Mouse (Mus musculus): ENCODE results near the gene Srd5a1. TPM values are rescaled to one million over a fixed set of nuclear protein-coding genes. Genes with fewer than 3 reads are reported as not detected.

The Srd5a1 gene
- total and polyA plus RNA-seq, 3 experiments, result 7.7 to 10.5 TPM; not detected in 1

DNA sequence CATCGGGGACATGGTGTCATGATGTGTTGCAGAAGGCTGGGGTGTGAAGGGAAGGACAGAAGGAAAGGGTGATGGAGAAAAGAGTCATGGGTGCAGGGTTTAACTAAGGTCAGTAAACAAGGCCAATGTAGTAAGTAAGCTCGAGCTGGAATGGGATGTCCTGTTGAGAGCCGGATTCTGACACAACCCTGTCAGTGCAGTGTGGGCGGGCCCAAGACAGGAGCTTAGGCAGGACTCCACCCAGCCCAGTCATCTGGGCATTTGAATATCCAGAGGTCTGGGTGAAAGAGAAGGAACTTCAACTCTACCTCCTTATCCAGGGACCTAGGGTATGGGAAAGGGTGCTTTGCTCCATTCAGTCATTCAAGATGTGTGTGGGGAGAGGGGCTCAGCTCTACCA, 72.9 kb downstream of the Srd5a1 start:
- Histone ChIP-seq H3K4me1 (ENCODE audit: control insufficient read depth in 1 of 2, insufficient read depth in 2 of 2, low read length in 2 of 2) (peaks cover 0 to 11% of the 10 kb centered on the region in 2 experiments; a peak in 2 of 4 replicates), H3K27me3 (ENCODE audit: control insufficient read depth in 1 of 2, insufficient read depth in 2 of 2, low read length in 2 of 2) (no peaks in the 10 kb centered on the region), H3K36me3 (ENCODE audit: control insufficient read depth in 1 of 2, insufficient read depth in 2 of 2, low read length in 2 of 2) (peaks cover 0 to 2% of the 10 kb centered on the region in 2 experiments; a peak in 1 of 4 replicates), H3K4me3 (ENCODE audit: control insufficient read depth in 1 of 2, insufficient read depth in 1 of 2, low read depth in 2 of 2, low read length in 2 of 2) (no peak overlapping the region), H3K9me3 (replicated peaks; ENCODE audit: insufficient read depth, low read length) (no peaks in the 10 kb centered on the region), H3K27ac (ENCODE audit: control insufficient read depth, low read depth, low read length) (no peak overlapping the region), H3K79me2 (ENCODE audit: control insufficient read depth, insufficient read depth, low read length, poor library complexity) (peaks cover 11% of the 10 kb centered on the region), H3K9ac (ENCODE audit: control insufficient read depth, low read depth, low read length, poor library complexity, severe bottlenecking) (no peak overlapping the region)
- no peak for TF ChIP-seq RCOR1 (IDR thresholded peaks at IDR 0.05; ENCODE audit: low read depth, low read length)
- TF ChIP-seq USF2 (IDR thresholded peaks at IDR 0.05; ENCODE audit: borderline replicate concordance in 1 of 2, insufficient read depth in 1 of 2, low read depth in 1 of 2, low read length in 2 of 2), result no peak
- no peak for TF ChIP-seq POLR2AphosphoS2 (IDR thresholded peaks at IDR 0.05; ENCODE audit: low read length)
- TF ChIP-seq CHD1 (IDR thresholded peaks at IDR 0.05; ENCODE audit: low read depth, low read length), result no peak
- no peak for TF ChIP-seq MAZ (IDR thresholded peaks at IDR 0.05; ENCODE audit: low read depth, low read length)
- TF ChIP-seq USF1 (IDR thresholded peaks at IDR 0.05; ENCODE audit: low read depth, low read length), result no peak
- TF ChIP-seq MAFK (IDR thresholded peaks at IDR 0.05; ENCODE audit: borderline replicate concordance, low read depth, low read length), result no peak
- no peak for TF ChIP-seq ZNF384 (IDR thresholded peaks at IDR 0.05; ENCODE audit: low read depth, low read length)
- no peak for TF ChIP-seq HCFC1 (IDR thresholded peaks at IDR 0.05; ENCODE audit: low read depth, low read length)
- no peak for TF ChIP-seq ELF1 (IDR thresholded peaks at IDR 0.05; ENCODE audit: low read depth, low read length)
- TF ChIP-seq GATA1 (IDR thresholded peaks at IDR 0.05; ENCODE audit: low read depth, low read length), result no peak
- peak; percentile 54 for DNase-seq (ENCODE audit: low read depth, low spot score)

DNA sequence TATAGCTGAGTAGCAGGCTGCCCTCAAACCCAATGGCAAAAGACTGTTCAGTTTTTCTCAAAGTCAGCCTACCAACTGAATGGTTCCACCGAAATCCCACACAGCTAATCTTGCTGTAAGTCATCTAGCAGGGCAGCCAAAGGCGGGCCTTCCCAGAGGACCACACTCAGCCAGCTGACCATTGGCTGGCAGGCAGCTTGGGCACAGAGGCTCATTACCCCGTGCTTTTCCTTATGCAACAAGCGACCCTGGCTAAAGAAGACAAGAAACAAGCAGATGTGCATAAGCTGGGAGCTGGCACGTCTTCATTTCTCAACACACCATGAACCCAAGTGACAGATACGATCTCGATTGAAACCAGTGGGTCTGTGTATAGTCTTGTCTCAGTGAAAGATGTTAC, 73.9 kb downstream of the Srd5a1 start:
- Histone ChIP-seq H3K9me3 (replicated peaks; ENCODE audit: insufficient read depth, low read length) (no peaks in the 10 kb centered on the region), H3K9ac (ENCODE audit: control insufficient read depth, low read depth, low read length, poor library complexity, severe bottlenecking) (no peak overlapping the region), H3K4me1 (ENCODE audit: control insufficient read depth in 1 of 2, insufficient read depth in 2 of 2, low read length in 2 of 2) (peaks cover 0 to 11% of the 10 kb centered on the region in 2 experiments; a peak in 2 of 4 replicates), H3K79me2 (ENCODE audit: control insufficient read depth, insufficient read depth, low read length, poor library complexity) (peaks cover 20% of the 10 kb centered on the region), H3K4me3 (ENCODE audit: control insufficient read depth in 1 of 2, insufficient read depth in 1 of 2, low read depth in 2 of 2, low read length in 2 of 2) (no peak overlapping the region), H3K36me3 (ENCODE audit: control insufficient read depth in 1 of 2, insufficient read depth in 2 of 2, low read length in 2 of 2) (peaks cover 0 to 2% of the 10 kb centered on the region in 2 experiments; a peak in 1 of 4 replicates), H3K27ac (ENCODE audit: control insufficient read depth, low read depth, low read length) (no peak overlapping the region), H3K27me3 (ENCODE audit: control insufficient read depth in 1 of 2, insufficient read depth in 2 of 2, low read length in 2 of 2) (no peaks in the 10 kb centered on the region)
- no peak for TF ChIP-seq E2F4 (IDR thresholded peaks at IDR 0.05; ENCODE audit: borderline replicate concordance, low read depth, low read length)
- no peak for TF ChIP-seq POLR2A (IDR thresholded peaks at IDR 0.05; ENCODE audit: control insufficient read depth in 1 of 2, insufficient read depth in 1 of 2, low read depth in 1 of 2, low read length in 2 of 2, poor library complexity in 1 of 2)
- no peak for TF ChIP-seq MAX (IDR thresholded peaks at IDR 0.05; ENCODE audit: low read length)
- no peak for TF ChIP-seq BHLHE40 (IDR thresholded peaks at IDR 0.05; ENCODE audit: borderline replicate concordance, low read depth, low read length)
- no peak for TF ChIP-seq POLR2AphosphoS2 (IDR thresholded peaks at IDR 0.05; ENCODE audit: low read length)
- no peak for TF ChIP-seq NRF1 (IDR thresholded peaks at IDR 0.05; ENCODE audit: insufficient read depth, low read depth, low read length, poor library complexity, severe bottlenecking)
- no peak for TF ChIP-seq CTCF (IDR thresholded peaks at IDR 0.05 in 2 of 3, conservative IDR thresholded peaks at IDR 0.05 in 1 of 3; ENCODE audit: control insufficient read depth in 1 of 3, insufficient read depth in 1 of 3, low read depth in 2 of 3, low read length in 3 of 3, poor library complexity in 1 of 3, severe bottlenecking in 1 of 3)
- no peak for DNase-seq (ENCODE audit: low read depth, low spot score)
